Mouse (Mus musculus): ENCODE data around the gene Myzap. TPM values are rescaled to one million over a fixed set of nuclear protein-coding genes. Genes with fewer than 3 reads are reported as not detected.

Gene Myzap
- polyA plus RNA-seq, 1 experiment from 2014 or later = 15.5 TPM

DNA sequence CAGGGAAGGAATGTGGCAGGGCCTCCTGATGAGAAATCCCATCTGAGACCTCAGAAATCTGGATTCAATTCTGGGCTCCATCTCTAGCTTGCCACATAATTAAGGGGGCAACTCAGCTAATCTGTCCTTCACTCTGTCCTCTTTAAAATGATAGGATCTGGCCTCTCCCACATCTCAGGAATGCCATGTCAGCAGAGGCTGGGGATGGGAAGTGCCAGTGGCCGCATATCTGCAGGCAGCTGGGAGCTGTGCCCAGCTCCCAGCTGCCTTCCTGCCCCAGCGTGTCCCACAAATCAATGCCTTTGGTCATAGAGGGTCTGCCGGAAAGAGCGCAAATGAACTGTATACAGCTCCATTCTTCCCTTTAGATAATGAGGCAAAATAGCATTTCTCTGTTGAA, 124.7 kb downstream of the Myzap start:
- WGBS = 57% methylated on average over 4 of the region's 4 CpGs
- Histone ChIP-seq H3K4me3 (no peak overlapping the region), H3K27me3 (0 out of 2 replicates have a peak, but pooled peaks cover 3% of the 10 kb centered on the region), H3K9me3 (no peaks in the 10 kb centered on the region), H3K4me1 (no peaks in the 10 kb centered on the region), H3K9ac (no peak overlapping the region), H3K27ac (no peak overlapping the region), H3K4me2 (no peak overlapping the region), H3K36me3 (no peaks in the 10 kb centered on the region)
- no peak for ATAC-seq (ENCODE audit: insufficient number of reproducible peaks, low FRiP score, low TSS enrichment, low read depth)

DNA sequence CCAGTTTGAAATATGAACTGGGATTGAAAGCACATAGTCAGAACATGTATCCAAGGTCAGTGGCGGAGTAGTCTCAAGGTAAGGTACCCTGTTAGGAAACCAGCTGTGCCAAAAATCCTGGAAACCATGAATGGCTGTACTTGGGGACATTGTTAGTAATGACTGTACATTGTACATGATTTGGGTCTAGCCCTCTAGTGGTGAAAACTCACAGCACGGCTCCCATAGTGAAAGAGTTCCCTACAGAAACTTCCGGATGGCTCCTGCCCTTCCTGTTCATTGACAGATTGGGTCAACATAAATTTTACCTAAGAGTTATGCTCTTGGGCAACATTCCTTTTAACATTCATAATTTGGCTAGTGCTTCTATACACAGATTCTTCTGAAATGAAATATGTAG, 126.0 kb downstream of the Myzap start:
- H3K4me2 ChIP-seq = no peak overlapping the region
- no peaks in the 10 kb centered on the region for H3K4me1 ChIP-seq
- no peak overlapping the region for H3K9ac ChIP-seq
- 73% methylated on average over 3 of the region's 3 CpGs for WGBS
- H3K36me3 ChIP-seq = no peaks in the 10 kb centered on the region
- no peak overlapping the region for H3K4me3 ChIP-seq
- no peak for ATAC-seq (ENCODE audit: insufficient number of reproducible peaks, low FRiP score, low TSS enrichment, low read depth)
- no peaks in the 10 kb centered on the region for H3K9me3 ChIP-seq
- 0 out of 2 replicates have a peak, but pooled peaks cover 3% of the 10 kb centered on the region for H3K27me3 ChIP-seq
- H3K27ac ChIP-seq = no peak overlapping the region

DNA sequence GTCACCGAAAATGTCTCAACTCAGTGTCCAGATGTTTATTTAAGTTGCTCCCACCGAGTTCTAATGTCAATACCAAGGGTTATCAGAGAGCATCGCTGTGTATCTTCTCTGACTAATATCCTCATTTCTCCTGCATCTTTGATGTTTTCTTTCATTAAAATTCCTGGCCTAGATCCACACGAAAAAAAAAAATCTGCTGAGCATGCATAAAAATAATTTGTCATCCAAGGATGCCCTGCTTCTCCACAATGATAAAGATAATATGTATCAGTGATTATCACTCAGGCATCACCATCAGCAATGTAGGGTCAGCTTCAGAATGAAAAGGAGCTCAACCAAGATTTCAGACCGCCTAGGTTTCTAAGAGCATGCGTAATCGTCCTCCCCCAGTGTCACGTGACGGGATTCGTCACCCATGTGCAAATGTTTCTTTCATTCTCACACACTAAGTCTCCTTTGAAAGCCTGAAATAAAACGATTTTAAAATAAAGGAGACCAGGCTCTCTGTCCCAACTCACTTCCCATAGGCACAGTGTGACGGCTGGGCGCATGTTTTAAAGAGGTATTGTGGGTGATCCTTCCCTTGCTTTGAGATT, 129.0 kb downstream of the Myzap start:
- peaks cover 3% of the 10 kb centered on the region; the same call in 1 of the 2 replicates for H3K27me3 ChIP-seq
- H3K4me3 ChIP-seq = no peak overlapping the region
- no peak overlapping the region for H3K4me2 ChIP-seq
- H3K27ac ChIP-seq = no peak overlapping the region
- no peak for ATAC-seq (ENCODE audit: insufficient number of reproducible peaks, low FRiP score, low TSS enrichment, low read depth)
- H3K36me3 ChIP-seq = no peaks in the 10 kb centered on the region
- no peaks in the 10 kb centered on the region for H3K4me1 ChIP-seq
- 74% methylated on average over 13 of the region's 13 CpGs for WGBS
- H3K9ac ChIP-seq = no peak overlapping the region
- no peaks in the 10 kb centered on the region for H3K9me3 ChIP-seq

DNA sequence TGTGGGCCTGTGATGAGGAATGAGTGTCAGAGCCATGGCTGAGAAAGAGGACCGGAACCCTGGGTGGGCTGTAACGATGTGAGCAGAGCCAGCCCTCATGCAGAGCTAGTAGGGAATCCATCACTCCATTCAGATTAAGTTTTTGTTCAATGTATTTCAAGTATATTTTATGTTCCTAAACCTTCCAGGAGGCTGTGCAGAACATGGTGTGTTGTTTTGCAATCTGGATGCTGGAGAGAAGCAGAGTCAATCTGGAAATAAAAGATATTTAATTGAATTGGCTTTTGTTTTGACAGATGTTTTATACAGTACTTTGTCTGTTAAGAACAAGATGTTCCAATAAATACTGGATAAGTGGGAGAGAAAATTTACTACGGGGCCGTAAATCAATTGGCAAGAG, 135.4 kb downstream of the Myzap start:
- no peak for ATAC-seq (ENCODE audit: insufficient number of reproducible peaks, low FRiP score, low TSS enrichment, low read depth)
- WGBS = 52% methylated on average over 4 of the region's 4 CpGs
- H3K4me2 ChIP-seq = no peak overlapping the region
- no peak overlapping the region for H3K27ac ChIP-seq
- H3K4me3 ChIP-seq = no peak overlapping the region
- H3K9me3 ChIP-seq = no peaks in the 10 kb centered on the region
- no peaks in the 10 kb centered on the region for H3K36me3 ChIP-seq
- H3K9ac ChIP-seq = no peak overlapping the region
- H3K4me1 ChIP-seq = no peaks in the 10 kb centered on the region
- H3K27me3 ChIP-seq = peaks cover 3% of the 10 kb centered on the region; the same call in 1 of the 2 replicates

Other genes with a start within 250 kb of the Myzap start
- 328 and 356 TPM in 2 replicates for gene Polr2m, start 106.4 kb downstream of the Myzap start, polyA plus RNA-seq (2015; fragmentation: Nextera tagmentation; extraction: Ambion mirVana)
- 17.5 and 18.7 TPM in 2 replicates for gene Cgnl1, start 179.2 kb upstream of the Myzap start, polyA plus RNA-seq (2015; fragmentation: Nextera tagmentation; extraction: Ambion mirVana)